Mouse (Mus musculus) kidney, postnatal 4 days (tissue): ENCODE measurements at regions not wholly inside any gene's neighbourhood (a gene's known extent, or its start where the extent isn't known, plus 50 kb on each side); places are given as distances from the start of the nearest gene placed in this dataset.

Experiments used
- DNase-seq, 2 experiments: peaks; one replicate each; pipeline ENCODE4 v3.0.0; 2021; ENCODE audit warnings: mixed read lengths in 2 of 2

DNA sequence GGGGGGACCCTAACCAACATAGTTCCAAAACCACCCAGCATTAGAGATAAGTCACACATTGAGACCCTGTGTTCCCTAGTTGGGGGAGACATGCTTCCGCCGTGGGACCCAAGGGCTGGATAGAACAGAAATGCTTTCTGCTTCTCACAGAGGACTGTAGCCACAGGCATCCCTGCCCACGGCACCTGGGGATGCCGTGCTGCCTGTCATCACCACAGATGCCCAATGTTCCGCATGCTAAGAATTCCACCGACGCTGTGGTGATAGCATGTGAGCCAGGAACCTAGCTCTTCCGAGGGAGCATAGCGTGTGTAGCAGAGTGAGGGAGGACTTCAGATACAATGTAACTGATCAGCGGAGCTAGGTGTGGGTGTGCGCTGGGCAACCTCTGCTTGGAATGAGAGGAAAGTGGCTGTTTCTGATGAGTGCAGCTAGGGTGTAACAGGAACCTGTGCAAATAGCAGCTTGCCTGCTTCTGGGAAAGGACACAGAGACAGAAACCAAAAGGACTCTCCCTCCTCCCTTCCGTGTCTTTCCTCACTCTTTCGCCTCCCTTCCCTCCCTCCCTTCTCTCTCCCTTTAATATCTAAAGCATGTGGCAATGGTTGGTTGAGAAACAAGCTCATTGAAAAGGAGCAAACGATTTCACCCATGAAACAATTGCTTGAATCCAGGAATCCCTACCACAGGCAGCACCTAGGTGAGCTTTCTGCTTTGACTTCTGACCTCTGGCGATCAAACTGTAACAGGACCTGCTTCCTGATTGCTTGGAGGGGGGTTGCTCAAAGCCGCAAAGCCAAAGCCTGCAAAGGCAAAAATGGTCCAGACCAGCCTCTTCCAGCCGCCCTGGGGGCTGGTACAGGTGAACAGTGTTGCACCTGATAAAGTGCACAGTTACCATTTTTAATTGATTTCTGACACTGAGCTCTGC is 102.3 kb downstream of the Gm26897 start:
- no peak for DNase-seq

DNA sequence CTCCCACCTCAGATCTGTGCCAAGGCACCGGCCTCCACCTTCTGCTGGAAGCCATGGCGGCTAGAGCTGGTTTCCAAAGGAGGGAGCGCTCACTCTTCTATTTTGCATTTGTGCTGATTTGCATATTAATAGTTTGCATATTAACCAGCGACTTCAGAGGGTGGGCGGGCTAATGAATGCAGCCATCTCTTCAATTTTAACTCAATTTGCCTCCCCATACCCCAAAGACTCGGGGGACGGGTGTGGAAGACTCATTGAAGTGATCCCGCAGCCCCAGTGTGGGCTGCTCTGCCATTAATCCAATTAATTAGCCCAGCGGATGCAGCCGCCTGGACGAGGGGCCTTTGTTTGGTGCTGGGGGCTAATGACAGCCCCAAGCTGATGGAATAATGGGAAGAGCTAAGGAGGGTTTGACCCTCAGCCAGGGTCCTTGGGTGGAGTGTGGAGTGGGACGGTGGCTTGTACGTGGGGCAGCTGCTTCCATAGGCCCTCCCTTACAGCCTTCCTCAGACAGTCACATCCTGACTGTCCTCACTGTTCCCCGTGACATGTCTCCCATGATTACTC is 103.0 kb downstream of the Gm26897 start:
- DNase-seq, result no peak

DNA sequence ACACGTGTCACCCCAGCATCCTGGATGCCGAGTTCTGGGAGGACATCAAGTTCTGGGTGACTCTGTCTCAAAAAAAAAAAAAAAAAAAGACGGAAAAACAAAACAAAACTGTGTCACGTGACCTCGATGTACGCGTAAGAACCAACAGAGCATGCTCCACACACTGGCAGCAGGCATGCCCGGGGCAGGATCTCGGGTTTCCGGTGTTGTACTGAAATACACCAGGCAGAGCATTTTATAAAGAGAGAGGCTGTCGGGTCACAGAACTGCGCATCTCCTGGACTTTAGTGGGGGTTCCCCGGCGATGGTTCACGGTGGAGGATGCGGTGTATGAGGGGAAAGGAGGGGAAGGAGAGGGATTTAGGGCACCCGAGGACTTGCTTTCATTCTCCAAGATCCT is 108.7 kb downstream of the Gm26897 start:
- peak; percentile 15 to 37 for DNase-seq

DNA sequence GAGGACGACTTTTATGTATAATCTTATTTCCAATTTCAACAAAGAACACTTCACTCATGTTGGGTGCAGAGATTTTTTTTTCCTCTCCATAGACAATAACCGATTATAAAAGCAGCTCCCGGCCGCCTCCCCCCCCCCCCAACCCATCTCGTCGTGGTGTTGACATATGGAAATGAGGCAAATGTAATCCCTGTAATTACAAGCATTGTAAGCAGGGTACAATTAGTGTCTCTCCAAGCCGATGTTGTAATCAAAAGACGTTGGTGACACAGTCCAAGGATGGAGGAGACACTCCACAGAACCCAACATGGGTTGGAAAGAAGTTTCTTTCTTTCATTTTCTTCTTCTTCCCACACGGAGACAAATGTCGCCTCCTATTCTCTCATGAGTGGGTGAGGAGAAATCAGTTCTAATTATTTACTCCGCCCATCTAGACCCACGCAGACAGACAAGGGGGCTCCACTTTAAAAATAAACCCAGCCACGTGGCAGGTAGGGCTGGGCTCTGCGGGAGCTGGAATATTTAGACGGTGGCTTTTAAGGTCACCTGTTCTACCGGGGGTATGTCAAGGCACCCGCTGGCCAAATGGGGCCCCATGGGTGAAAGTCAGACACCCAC is 110.0 kb downstream of the Gm26897 start:
- DNase-seq, result no peak

DNA sequence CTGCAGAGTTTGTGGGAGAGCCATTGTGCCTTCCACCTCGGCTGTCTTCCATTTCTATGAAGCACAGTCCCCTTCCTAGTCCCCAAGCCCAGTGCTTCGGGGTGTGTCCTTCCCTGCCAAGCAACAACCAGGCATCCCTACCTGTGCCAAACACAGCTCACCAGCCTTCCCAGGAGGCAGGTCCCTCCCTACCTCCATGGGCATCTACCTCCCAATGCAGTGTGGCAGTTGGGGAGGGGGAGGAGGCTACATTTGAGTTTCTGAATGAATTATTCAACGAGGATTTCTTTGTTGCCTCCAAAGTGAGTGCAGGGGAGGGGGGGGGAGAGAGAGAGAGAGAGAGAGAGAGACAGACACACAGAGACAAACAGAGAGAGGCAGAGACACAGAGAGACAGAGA is 110.8 kb downstream of the Gm26897 start:
- no peak for DNase-seq

DNA sequence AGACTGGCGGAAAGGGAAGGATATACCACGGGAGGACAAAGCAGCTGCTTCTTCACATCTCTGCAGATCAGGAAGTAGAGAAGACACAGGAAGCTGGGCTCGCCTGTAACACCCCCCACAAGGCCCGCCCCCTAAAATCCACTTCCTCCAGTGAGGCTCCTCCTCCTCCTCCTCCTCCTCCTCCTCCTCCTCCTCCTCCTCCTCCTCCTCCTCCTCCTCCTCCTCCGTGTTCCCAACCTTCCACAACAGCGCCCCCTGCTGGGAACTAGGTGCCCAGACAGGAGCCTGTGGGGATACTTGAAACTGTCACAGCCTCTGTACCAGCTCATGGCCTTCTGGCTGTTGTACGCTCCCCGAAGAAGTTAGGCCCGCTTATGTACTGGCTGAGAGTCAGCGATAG is 115.2 kb downstream of the Gm26897 start:
- no peak for DNase-seq

DNA sequence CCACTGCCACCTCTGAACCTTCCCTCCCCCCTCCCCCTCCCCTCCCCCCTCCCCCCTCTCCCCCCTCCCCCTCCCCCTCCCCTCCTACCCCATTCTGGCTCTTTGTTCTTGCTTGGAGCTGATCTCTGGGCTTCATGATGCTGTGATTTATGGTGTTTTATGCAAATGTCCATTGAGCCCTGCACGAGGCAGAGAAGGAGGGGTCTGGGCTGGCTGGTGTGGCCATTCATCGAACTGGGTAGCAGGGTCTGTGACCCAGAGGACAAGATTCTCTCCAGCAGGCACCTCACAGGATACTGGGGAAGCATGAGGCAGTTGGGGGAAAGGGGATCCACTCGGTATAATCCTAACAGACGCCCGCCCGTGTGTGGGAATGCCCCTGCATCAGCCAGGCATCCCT is 119.0 kb downstream of the Gm26897 start:
- DNase-seq, result no peak

DNA sequence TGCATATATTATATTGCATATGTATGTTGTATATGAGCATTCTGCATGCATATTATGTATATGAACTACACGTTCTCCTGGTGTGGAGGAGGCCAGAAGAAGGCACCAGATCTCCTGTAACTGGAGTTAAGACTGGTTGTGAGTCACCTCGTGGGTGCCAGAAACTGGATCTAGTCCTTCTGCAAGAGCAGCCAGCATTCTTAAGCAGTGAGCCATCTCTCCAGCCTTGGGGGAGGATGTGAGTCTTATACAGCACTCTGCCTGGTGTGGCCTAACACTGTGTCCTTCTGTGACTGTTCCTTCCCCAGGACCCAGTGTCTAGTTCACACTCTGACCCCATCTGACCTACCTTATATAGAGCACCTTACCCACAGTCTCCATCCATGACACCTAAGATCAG is 121.6 kb downstream of the Gm26897 start:
- no peak for DNase-seq

DNA sequence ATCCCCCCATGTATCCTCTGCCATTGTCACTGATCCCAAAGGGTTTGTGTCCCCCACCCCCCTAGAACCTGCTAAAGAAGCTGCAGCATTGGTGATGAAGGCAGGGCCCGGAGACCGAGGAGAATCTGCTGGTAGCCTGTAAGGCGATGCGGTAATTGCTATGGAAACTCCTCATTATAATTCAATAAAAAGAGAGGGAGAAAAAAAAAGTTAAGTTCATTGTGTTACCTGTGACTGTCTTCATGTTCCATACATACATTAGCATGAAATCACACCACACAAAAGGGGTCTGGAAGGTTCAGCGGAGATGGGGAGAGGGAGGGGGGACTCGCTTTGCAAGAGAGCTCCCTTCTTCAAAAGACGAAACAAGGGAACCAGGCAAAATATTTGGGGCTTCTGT is 123.5 kb downstream of the Gm26897 start:
- no peak for DNase-seq

DNA sequence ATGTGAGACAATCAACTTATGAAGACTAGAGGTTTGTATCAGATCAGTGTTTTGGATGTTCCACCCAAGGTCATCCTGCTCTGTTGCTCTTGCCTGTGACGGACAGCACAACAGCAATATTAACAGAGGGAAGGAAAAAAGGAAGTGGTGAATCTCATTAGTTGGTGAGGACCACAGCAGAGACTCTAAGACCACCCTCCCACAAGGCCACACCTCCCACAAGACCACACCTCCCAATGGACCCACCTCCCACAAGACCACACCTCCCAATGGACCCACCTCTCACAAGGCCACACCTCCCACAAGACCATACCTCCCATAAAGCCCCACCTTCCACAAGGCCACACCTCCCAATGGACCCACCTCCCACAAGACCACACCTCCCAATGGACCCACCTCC is 126.7 kb downstream of the Gm26897 start:
- DNase-seq, result no peak

DNA sequence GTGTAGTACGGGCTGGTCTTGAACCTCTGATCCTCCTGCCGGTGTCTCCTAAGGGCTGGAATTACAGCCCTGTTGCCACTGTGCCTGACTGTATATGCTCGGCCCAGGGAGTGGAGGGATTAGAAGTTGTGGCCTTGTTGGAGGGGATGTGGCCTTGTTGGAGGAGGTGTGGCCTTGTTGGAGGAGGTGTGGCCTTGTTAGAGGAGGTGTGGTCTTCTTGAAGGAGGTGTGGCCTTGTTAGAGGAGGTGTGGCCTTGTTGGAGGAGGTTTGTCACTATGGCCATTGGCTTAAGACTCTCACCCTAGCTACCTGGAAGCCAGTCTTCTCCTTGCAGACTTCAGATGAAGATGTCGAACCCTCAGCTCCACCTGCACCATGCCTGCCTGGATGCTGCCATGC is 128.6 kb downstream of the Gm26897 start:
- no peak for DNase-seq

DNA sequence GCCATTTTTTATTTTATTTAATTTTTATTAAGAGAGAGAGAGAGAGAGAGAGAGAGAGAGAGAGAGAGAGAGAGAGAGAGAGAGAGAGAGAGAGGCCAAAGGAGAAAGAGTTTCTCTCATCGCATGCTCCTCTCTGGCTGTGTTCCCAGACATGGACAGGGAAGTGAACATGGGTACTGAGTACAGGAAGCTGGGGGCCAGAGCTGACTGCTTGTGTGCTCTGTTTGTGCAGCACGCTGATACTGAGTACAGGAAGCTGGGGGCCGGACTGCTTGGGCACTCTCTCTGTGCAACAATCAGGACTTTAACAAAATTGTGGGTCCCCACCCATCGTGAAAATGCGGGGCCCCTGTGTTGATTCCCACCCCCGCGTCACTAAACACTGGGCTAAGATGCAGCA is 130.2 kb downstream of the Gm26897 start:
- no peak for DNase-seq

DNA sequence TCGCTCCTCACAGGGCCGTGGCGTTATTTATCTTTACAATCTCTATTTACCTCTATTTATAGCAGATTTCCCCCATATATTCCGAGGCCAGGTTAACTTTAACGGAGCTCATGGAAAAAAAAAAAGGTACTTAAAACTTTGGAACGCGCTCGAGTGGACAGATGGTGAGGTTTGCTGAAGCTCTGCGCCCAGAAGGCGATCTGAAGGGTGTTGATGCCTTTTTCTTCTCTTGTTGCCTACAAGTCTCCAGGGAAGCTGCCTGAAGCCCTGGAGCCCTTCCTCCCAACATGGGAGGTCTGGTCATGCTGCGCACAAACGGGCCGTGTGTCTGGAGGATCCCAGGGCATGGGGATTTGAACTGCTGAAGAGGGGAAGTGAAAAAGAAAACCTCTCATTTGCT is 130.9 kb downstream of the Gm26897 start:
- no peak for DNase-seq

DNA sequence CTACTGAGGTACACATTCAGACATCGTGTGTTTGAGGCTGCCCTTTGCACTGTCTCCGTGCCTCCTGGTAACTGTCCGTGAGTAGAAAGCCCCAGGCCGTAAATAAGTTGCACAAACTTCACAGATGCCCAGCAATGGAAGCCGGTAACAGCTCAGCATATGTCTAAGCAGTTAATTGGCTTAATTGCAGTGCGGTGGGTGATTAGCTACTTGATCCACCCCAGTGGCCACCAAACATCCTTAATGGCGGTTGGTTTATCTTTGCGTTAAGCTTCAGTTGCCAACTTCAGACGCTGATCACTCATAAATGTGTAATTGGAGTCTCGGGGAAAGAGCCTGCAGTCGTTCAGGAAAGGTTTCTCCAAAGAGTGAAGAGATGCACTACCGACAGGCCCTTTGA is 135.3 kb downstream of the Gm26897 start:
- DNase-seq, result no peak

DNA sequence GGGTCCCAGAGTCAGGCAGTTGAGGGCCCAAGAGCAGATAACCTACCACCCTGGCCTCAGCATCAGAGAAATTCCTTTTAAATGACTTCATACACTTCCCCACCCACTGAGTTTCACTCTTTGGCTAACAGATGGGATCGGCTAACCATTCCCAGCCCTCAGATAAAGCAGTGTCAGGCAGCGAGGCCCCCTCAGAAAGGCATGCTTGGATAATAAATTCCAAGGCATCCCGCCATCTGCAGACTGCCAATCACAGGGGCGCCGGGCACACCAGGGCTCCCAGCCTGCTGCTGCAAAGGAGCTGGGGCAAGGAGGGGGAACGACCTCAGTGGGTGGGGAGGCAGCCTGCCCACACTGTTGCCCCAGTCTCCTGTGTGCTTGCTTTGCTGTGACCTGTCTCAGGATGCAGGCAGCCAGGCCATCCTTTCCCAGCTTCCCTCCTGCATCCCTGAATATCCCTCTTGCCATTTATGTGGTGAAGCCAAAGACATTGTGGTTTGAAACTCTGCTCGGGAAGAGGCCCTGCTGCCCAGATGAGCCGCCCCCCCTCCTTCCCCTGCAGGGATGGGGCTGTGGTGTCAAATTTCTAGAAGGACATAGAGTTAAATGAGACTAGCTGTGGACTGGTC is 143.6 kb downstream of the Gm26897 start:
- DNase-seq, result peak; percentile 44 to 55

DNA sequence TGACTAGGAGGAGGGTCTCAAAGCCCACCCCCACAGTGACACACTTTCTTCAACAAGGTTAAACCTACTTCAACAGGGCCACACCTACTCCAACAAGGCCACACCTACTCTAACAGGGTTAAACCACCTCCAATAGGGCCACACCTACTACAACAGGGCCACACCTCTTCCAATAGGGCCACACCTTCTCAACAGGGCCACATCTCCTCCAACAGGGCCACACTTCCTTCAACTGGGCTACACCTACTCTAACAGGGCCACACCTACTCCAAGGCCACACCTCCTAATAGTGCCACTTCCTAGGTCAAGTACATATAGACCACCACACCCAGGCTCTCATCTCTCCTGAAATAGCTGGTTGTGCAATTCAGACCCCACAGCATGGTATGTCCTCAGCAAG is 145.3 kb downstream of the Gm26897 start:
- no peak for DNase-seq

DNA sequence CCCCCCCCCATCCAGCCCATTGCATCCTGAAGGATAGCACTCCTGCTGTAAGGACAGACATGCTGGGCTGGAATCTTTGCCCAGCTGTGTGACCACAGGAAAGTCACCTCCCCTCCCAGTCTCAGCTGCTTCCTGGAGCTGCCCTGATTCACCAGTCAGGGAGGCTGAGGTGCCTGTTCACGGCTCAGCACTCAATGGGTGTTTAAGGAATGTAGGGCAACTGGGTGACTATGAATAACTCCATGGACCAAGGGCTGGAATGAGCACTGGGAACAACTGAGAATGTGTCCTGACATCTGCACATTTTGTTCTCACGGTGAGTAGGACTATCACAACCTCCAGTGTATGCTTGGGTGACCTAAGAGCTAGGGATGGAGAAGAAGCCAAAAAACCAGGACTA is 146.5 kb downstream of the Gm26897 start:
- DNase-seq, result no peak

DNA sequence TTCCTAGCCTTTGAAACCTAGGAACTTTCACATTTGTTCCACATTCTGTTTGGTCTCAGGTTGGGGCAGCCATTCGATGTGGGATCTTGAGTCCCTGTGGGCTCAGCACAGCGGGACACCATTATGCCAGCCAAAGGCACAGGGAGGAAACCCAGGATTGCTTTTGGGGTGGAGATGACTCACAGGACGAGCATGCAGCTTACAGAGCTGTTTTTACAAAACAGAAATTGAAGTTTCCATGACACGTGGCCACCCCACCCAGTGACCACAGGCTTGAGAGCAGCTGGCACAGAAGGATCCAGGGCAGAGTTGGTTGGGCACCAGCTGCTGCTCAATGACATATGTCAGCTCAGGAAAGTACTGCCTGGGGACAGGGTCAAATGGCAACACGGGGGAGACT is 147.8 kb downstream of the Gm26897 start:
- DNase-seq, result no peak

DNA sequence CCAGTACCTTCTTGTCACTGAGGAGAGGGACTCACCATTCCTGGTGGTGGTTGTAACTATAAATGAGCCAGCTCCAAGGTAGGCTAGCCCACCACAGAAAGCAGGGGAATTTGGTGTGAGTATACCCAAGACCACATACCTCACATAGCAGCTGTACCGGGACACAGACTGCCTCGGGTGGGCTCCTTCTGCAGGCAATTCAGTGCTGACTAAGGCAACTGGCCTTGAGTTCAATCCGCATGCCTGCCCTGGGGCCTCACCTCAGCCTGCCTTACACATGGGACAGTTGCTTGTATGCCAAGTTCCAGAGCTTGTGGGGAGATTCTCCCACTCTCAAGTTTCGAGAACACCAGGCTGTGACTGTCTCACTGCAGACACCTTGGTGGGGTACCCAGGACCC is 153.6 kb downstream of the Gm26897 start:
- no peak for DNase-seq

DNA sequence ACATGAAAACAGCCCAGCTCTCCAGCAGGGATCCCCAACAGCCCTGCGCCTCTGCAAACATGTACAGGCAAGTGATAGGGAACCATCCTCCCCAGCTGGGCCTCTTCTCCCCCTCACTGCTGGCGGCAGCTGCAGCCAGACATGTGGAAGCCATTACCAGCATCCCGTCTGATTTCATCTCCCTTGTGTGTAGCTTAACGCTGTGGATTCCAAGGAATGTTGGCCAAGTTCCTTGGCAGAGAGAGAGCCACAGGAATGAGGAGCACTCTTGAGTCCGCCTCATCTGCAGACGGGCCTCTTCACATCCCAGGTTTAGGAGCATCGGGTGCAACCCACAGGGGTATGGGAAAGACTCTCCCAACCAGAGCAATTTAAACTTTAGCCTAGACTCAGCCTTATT is 157.1 kb downstream of the Gm26897 start:
- DNase-seq, result peak; percentile 78 to 85

DNA sequence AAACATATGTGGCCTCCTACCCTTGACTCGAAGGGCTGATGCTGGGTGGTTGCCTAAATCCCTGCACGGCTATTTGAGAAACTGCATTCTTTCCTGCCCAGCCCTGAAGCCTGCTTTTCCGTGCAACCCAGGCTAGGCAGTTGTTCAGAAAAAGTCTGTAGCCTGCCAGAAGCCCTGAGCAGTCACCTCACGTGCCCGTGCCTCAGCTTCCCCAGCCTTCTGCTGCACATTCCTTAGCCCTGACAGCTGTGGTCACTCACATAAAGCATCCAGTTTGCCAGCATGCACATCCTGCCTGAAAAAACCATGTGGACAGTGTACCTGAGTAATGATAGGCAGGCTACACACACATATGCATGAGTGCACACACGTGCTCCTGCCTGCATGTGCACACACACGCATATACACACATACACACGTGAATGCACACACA is 157.6 kb downstream of the Gm26897 start:
- peak; percentile 48 to 65 for DNase-seq

DNA sequence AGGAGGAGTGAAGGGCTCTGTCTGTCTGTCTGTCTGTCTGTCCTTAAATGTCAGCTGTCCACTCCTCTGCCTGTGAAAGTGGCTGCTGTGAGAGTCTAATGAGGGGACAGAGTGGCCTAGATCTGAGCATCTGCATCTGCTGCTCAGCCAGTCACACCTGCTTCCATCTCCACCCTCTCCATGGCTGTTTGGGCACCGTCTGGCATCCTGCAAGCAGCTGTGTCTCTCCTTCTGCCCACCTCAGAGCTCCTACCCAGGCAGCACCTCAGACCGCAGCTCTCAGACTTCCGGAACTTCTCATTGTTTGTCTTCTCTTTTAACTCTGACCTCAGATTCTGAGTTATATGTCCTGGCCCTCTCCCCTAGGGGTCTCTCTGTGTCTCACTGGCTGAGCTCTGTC is 159.2 kb downstream of the Gm26897 start:
- DNase-seq, result no peak

DNA sequence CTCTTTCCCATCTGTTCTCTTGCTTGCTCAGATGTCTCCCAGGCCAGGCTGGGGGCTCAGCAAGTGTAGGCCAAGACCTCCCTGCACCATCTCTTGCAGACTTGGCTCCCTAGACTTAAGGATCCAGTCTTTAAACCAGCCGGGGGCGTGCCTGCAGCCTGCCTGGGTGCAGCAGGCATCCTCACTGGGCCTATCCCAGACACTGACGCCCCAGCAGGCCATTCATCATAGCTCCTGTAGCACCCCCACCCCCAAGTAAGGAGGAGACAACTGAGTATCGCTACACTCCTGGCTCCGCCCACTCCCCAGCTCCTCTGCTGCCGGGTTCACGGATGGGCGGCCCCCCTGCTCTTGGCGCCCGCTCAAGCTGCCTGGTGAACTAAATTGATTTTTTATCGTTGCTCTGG is 160.2 kb downstream of the Gm26897 start:
- DNase-seq, result peak; percentile 83 to 88

DNA sequence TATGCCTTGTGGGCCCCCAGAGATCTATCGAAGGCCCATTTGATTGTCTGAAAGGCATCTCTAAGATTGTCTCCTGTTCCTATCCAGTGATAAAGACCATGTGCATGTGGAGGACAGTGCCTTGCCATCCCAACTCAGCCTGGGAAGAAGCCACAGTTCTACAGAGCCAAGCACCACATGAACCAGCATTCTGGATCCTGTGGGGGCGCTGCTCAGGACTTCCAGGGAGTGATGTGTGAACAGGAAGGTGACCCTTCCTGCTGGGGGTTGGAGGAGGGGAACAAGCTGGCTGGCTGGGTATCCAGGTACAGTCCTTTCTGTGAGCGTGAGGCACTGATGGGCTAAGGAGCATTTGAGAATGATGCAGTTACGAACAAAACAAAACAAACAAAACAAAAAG is 163.8 kb downstream of the Gm26897 start:
- DNase-seq, result peak in 1 of 2 experiments; percentile 23
